Mouse (Mus musculus) thymus, adult 18-20 months (tissue): ENCODE measurements at regions not wholly inside any gene's neighbourhood (a gene's known extent, or its start where the extent isn't known, plus 50 kb on each side); places are given as distances from the start of the nearest gene placed in this dataset.
A peak's percentile ranks its signal among the peaks of the same experiment; 100 is the strongest.

Experiments
- DNase-seq, 2 experiments: peaks; one replicate each; pipeline ENCODE4 v3.0.0; 2022; ENCODE audit warnings: mixed read lengths in 2 of 2

DNA sequence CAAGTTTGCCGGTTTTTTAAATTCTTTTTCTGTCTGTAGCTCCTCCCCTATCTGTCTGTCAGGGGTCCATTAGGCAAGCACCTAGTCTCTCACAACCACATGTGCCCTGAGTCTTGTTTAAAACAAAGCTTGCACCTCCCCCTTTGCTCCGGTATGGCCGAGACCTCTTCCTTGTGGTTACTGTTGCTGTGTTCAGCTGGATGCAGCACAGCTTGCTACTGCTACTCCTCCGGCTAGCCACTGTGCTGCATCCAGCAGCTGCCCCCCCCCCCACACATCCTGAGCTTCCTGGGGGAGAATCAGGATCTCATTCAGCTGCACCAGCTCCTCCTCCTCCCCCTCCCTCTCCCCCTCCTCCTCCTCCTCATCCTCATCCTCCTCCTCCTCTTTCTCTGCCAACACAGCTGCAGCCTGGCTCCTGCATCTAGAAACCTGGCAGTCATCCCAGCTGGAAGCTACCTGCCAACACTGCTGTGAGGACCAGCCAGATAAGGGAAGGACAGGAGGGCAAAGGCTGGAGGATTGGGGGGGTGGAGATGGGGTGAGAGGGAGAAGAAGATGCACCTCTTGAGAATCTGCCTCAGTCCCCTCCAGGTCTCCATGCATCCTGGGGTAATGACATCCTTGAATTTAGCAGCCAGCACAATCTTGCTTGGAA is 114.8 kb upstream of the Tmem260 start:
- peak in 1 of 2 experiments; percentile 11 for DNase-seq

DNA sequence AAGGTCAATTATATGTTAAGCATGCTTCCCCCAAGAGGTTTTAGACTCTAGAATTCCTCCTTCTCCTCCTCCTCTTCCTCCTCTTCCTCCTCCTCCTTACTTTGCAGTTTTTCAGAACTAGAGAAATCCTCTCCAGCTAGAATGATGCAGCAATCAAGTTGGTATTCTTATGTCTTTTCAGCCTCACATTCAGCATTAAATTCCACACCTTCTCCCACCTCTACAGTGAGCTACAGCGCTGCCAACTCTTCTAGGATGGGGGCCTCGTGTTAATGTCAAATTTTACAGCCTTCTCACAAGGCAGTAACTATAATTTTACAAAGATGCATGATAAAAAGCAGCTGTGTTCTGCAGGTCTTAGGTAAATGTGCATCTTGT is 114.3 kb upstream of the Tmem260 start:
- no peak for DNase-seq

DNA sequence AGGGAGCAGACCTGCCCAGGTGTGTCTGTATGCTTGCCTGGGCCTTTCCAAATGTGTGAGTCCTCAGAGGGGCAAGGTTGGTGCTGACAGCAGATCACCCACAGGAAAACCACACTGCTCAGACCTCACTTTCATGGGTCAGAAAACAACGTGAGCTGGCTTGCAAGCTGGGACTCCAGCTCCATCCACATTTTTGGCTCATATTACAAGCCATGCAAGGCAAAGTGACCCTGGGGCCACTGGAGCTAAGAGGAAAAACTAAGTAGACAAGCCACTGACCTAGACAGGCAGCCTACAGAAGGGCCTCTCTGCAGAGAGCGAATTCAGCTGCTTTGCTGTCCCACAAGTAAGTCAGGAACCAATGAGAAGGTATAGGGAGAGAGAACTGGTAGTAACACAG is 113.7 kb upstream of the Tmem260 start:
- no peak for DNase-seq

DNA sequence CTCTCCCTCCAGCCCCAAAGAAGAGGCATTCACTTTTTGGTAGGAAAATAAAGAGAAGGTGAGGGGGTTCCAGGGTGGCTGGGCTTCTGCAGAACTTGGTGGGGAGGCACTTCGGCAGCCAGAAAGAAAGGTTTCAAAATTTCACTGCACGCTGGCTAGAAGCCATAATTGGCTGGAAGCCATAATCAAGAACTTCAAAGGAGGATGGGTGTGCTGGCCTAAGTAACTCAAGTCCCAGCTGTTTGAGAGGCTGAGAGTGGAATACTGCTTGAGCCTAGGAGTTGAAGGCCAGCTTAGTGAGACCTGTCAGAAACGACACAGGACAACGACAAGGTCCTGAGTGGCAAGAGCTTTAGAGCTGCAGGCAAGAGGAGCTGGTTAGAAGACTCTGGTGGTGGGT is 113.3 kb upstream of the Tmem260 start:
- no peak for DNase-seq

DNA sequence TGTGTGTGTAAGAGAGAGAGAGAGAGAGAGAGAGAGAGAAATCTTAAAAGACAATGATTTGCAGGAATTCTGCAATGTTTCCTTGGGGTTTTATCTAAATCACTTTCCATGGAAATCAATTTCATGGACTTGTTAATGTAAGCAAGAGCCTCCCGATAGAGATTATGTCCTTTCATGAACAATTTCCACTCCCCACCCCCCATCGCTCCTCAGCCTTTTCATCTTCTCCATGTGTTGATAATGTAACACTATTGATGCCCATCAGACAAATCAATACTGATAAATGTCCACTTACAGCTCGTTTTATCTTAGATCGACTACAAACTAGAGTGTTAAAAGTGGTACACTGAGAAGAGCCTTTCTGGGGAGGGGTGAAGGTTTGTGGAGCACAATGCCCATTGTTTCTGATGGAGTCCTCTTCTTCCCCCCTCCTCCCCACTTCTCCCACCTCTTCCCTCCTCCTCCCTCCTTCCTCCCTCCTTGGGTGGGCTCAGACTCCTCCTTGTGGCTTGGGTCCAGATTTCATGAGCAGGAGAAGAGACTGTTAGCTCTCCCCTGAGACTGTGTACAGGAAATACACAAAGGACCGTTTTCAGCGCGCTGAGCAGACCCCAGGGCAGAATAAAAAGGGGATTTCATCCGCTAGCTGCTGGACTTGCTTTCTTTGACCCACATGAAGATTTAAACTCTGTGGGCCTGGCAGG is 111.7 kb upstream of the Tmem260 start:
- DNase-seq, result no peak

DNA sequence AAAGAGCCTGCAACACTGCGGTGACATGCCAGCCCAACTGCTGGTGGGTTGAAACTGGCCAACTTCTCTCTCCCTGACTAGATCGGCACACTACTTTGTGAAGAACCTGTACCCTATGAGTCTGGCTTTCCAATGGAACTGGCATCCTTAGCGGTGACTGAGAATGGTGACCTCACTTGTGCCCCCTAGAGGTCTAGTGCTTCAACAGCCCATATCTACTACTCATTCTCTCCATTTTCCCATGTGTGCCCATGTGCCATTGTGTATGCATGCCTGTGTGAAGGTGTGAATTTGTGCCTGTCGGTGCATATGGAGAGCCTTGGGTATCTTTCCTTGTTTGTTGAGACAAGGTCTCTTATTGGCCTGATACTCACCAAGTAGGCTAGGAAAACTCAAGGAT is 106.5 kb upstream of the Tmem260 start:
- DNase-seq, result no peak

DNA sequence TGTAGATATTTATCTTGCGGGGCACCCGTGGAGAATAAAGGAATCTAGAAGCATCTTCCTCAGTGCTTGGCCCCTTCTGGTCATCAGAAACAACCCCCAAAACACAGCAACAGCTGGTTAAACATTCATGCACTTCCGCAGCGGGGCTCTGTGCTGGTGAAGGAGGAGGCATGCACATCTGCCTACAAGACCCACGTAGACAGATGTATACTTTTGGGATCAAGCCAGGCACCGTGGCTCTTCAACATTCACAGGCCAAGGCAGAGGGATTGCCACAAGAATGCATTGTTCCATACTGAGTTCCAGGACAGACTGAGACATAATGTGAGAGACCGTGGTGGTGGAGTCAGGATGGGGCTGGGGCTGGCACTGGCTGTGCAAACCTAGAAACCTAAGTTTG is 103.0 kb upstream of the Tmem260 start:
- no peak for DNase-seq

DNA sequence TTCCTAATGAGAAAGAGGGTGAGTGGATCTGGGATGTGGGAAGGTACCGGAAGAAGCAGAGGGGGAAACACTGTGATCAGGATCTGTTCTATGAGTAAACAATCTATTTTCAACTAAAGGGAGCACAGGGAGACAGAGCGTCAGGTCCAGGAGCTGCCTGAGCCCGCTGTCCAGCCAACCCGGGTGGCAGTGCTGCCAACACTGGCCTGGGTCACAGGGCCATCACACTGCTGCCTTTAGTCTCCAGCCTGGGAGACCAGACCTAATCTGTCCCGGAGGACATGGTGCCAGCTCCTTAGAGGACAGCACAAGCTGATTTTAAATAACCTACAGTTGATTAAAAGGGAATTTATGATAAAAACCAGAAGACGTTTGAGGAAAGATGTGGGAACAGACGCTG is 100.0 kb upstream of the Tmem260 start:
- DNase-seq, result no peak

DNA sequence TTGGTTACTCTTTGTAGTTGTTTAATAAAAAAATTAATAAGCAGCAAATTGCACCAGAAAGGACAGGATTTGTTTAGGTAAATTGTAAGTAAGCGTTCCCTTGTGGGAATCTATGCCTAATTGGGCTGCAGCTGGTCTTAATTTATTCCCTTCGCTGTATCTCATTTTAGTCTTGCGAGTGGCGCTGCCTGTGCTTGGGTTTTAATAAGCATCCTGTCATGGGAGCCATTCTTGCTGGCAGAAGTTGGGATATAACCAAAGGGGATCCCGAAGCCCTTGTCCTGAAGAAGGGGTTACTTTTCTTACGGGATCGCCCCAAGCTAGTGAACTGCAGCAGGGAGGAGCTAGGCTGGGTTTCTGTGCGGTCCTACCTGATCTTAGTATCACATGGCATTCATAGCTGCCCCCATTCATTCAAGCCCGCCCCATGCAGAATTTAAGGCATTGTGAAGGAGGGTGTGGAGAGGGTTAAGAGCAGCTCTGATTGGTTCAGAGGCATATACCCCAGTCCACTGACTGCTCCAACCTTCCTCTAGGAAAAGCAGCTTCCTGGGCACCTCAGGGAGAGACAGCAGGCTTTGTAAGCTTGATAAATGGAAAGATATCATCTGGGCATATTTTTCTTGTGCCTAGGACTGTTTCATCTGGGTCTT is 96.4 kb upstream of the Tmem260 start:
- DNase-seq, result no peak

DNA sequence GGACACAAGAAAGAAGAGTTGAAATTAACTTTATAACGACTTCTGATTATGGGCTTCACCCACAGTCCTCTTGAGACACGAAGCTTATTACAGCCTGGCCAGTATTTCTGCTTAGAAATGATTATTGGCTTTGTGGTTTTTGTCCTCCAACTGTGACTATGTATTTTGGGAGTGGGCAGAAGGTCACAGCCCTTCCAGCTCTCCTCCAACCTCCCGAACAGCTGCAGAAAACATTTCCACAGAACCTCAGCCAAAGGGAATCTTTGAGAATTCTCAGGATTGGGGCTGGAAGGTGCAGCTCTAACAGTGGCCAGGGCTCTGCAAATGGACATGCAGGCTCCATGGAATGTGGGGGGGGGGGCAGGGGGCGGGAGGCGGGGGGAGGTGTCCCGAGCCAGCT is 94.3 kb upstream of the Tmem260 start:
- DNase-seq, result no peak

DNA sequence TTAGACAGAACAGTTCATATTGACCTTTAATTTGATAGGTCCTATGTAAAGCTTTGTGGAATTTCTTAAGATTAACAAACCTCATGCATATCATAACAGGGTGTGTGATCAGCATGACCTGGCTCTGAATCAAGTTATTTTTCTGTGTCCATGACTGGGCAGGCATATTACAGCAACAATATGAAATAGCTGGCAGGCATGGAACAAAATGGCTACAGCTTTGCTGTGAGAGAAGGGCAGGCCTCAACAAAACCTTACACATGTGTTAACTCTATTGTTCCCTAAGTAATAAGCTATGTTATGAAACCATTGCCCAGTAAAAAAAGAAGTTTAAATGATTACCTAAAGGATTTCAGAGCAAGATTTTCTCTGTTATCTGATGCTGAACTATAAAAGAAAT is 93.1 kb upstream of the Tmem260 start:
- DNase-seq, result no peak

DNA sequence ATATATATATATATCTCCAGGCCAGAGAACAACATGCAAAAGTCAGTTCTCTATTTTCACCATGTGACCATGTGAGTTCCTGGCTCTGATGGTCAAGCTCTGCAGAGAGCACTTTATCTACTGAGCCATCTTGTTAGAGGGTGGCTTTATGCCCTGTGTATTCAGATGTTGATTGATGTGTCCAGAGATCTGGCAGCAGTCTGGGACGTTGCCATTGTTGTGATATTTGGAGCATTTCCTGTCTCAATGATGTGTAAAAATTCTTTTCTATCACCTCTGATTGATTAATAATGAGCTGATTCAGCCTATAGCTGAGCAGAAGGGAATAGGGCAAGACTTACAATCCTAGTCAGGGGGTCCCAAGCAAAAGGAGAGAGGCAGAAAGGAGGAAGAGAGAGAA is 91.7 kb upstream of the Tmem260 start:
- DNase-seq, result no peak

DNA sequence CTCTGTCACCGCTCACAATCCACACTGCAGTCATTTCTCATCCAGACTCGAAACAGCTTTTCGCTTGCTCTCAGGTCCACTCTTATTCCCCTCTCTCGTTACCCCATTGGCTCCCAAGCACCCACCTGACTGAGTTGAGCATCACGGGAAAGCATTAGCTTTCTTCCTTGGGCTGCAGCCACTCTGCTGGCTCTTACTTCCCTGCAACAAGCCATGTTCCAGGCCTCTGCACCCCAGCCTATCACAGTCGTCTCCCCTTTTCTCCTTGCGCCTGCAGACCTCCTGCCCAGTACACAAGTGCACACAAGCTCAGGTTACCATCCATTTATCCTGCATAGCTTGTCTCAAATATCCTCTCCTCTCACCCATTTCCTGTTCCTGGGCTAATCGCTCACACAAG is 88.5 kb upstream of the Tmem260 start:
- DNase-seq, result no peak

DNA sequence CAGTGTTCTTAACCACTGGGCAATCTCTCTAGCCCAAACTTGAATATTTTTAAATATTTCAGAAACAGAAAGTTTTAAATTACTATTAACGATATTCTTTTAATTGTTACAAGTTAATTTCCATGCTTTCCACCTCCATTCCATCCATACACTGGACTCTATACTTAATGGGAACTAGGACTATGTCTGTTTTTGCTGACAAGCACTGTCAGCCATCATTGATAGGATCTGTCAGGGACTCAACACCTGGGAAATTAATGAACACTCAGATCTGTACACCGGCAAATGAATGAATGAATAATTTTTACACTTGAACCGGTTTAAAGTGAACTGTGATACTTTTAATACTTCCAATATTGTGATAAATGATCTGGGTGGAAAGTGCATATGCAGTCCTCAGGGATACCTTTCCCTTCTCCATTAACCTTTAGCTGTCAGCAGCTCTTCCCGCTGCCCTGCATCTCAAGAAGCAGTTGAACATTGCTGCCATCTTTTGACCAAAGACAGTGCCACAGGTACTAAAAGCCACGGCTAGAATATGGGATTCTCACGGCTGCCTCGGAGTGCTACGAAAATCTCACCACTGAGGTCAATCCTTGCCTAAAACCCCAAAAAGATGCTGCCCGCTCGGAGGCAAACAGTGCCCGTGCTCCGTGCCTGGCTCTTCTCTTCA is 87.3 kb upstream of the Tmem260 start:
- DNase-seq, result no peak

DNA sequence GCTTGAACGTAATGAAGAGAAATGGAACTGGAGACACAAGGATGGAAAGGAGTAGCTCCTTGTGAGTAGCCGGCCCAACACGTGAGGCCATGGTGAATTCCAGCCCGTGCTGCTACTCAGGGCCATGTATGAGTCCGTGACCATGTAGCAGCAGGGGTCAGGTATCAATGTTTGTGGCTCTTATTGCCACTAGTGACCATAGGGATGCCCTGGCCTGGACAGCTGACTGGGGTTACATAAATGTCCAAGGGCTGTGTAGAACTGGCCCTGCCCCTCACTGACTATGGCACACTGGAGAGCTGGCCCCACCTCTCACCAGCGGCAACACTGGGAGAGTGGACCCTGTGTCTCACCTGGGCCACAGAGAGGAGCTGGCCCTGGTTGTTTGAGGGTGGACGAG is 84.1 kb upstream of the Tmem260 start:
- no peak for DNase-seq

DNA sequence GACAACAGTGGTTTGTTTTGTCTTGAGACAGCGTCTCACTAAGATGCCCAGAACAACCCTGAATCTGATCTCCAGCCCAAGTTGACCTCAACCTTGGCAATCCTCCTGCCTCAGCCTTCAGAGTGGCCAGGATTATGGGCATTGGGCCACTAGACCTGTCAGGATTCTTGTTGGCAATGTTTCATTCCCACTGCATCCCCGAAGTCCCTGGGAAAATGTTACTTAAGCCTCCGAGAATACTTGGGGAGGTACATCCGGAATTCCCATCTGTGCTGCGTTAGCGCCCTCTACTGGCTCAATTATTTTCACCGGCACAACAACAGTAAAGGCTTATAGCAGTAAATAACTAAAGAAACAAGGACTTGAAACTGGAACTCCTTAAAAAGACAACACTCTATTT is 78.9 kb upstream of the Tmem260 start:
- peak; percentile 14 to 31 for DNase-seq

DNA sequence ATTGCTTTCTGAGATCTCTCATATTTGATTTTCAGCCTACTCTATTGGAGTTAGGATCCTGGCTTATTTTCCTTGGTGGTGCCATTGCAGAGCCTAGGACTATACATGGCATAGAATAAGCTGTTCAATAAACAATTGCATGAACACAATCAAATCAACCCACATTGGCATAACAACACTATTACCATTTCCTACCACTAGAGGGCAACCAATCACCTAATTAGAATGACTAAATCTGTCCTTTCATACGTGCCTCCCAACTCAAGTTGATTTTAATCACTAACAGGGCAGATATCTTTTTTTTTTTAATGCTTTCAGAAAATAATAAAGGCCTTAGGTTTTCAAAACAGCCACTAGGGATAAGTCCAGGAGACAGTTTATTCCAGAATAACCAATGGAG is 75.6 kb upstream of the Tmem260 start:
- DNase-seq, result no peak

DNA sequence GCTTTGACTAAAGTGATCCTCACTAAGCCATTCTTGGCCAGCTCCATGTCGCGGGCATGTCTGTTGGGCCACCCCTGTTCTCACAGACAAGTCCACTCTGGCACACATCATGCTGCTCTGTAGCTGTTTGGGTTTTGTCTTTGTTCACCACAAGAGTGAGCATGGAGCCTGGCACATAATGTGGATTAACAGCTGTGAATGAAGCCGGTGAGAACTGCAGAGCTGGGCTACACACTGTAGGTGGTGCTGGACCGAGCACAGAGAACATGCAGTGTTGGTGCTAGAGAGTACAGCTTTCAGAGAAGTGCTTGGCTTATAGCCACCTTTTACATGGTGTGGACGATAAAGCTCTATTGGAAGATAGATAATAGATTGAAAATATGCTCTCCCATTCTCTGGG is 74.2 kb upstream of the Tmem260 start:
- DNase-seq, result peak in 1 of 2 experiments; percentile 7

DNA sequence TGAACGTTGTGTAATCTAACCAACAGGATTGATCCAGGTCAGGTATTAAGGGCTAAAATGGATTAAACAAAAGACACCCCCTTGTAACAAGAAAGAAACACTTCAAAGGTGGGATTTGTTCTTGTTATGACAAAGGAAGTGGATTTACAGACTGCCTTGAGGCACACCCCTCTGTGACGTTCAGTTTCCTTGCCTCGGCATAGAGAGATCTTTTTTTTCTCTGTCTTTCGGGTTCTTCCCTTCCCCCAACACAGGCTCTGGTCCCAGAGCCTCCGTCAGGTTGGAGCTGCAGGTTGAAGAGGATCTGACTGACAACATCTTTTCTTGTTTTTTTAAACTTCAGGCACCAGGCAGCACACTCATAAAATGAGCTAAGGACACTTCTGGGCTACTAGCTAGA is 69.8 kb upstream of the Tmem260 start:
- DNase-seq, result peak in 1 of 2 experiments; percentile 21
